Mouse (Mus musculus) stomach, embryonic 15.5 days (tissue): ENCODE results near the gene Ssrp1. TPM values are rescaled to one million over a fixed set of nuclear protein-coding genes. Genes with fewer than 3 reads are reported as not detected.

Experiments
- ATAC-seq: fragments of 200-750 bp; cut with Nextera tagmentation; 2 replicates; pipeline ENCODE4 v1.8.0; 2017; ENCODE audit warnings: low read depth, moderate number of reproducible peaks, moderate TSS enrichment; ENCODE audit not compliant: insufficient read depth, low FRiP score
- H3K27ac ChIP-seq: fragments of 300-500 bp; sonication (generic); 2 replicates; pipeline ENCODE4 v1.5.1; 2015; ENCODE audit warnings: mild to moderate bottlenecking, inconsistent platforms
- H3K27me3 ChIP-seq: fragments of 300-500 bp; sonication (generic); replicated peaks from 2 replicates; pipeline ENCODE4 v1.6.1; 2015; ENCODE audit warnings: inconsistent platforms
- H3K36me3 ChIP-seq: fragments of 300-500 bp; sonication (generic); 2 replicates; pipeline ENCODE4 v1.6.1; 2015; ENCODE audit warnings: inconsistent platforms
- H3K4me1 ChIP-seq: fragments of 300-500 bp; sonication (generic); 2 replicates; pipeline ENCODE4 v1.6.1; 2015; ENCODE audit warnings: inconsistent platforms
- H3K4me2 ChIP-seq: fragments of 300-500 bp; sonication (generic); 2 replicates; pipeline ENCODE4 v1.6.1; 2015; ENCODE audit warnings: mild to moderate bottlenecking, inconsistent platforms
- H3K4me3 ChIP-seq: fragments of 300-500 bp; sonication (generic); replicated peaks from 2 replicates; pipeline ENCODE4 v1.5.1; 2015; ENCODE audit warnings: inconsistent platforms
- H3K9ac ChIP-seq: fragments of 300-500 bp; sonication (generic); 2 replicates; pipeline ENCODE4 v1.6.1; 2015; ENCODE audit warnings: inconsistent platforms
- H3K9me3 ChIP-seq: fragments of 300-500 bp; sonication (generic); 2 replicates; pipeline ENCODE4 v1.6.1; 2016; ENCODE audit warnings: inconsistent platforms
- WGBS: fragments of 180-500 bp; shearing (Covaris S2); methylation state at CpG from one replicate; pipeline ENCODE4 v1.1.7; 2015; 5-methylcytosine and 5-hydroxymethylcytosine counted together
- polyA plus RNA-seq: library from polyadenylated mRNA; unstranded; fragments of >200 nt; fragmentation: Nextera tagmentation; extraction: Ambion mirVana; gene quantifications from 2 replicates; pipeline ENCODE4 v1.2.1, GENCODE M21; 2015

The Ssrp1 gene
- polyA plus RNA-seq, 1 experiment from 2014 or later = 242 TPM

DNA sequence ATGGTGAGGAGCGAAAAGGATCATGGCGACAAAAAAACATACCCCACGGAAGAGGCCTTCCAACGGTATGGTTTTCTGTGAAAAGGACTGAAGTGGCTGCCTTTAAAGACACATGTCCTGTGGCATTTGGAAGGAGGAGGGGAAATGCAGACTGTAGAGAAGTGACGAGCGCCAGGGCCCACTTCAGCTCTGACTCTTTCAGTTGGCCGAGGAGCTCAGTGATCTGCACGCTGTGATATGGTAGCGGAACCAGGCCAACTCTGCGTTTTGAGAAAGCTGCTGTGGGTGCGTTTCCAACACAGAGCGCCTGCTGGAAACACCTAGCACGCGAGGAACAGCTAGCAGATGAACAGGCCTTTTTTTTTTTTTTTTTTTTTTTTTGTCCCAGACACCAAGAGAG is 24.4 kb upstream of the Ssrp1 start:
- H3K27ac ChIP-seq = no peak overlapping the region
- no peaks in the 10 kb centered on the region for H3K36me3 ChIP-seq
- H3K27me3 ChIP-seq = no peaks in the 10 kb centered on the region
- 0 out of 2 replicates have a peak, but pooled peaks cover 6% of the 10 kb centered on the region for H3K4me1 ChIP-seq
- ATAC-seq = 0 out of 2 replicates have a peak, but pooled peaks have one; percentile 45
- H3K4me2 ChIP-seq = no peak overlapping the region
- 78% methylated on average over 14 of the region's 14 CpGs for WGBS
- H3K9ac ChIP-seq = no peak overlapping the region
- no peak overlapping the region for H3K4me3 ChIP-seq
- H3K9me3 ChIP-seq = no peaks in the 10 kb centered on the region

DNA sequence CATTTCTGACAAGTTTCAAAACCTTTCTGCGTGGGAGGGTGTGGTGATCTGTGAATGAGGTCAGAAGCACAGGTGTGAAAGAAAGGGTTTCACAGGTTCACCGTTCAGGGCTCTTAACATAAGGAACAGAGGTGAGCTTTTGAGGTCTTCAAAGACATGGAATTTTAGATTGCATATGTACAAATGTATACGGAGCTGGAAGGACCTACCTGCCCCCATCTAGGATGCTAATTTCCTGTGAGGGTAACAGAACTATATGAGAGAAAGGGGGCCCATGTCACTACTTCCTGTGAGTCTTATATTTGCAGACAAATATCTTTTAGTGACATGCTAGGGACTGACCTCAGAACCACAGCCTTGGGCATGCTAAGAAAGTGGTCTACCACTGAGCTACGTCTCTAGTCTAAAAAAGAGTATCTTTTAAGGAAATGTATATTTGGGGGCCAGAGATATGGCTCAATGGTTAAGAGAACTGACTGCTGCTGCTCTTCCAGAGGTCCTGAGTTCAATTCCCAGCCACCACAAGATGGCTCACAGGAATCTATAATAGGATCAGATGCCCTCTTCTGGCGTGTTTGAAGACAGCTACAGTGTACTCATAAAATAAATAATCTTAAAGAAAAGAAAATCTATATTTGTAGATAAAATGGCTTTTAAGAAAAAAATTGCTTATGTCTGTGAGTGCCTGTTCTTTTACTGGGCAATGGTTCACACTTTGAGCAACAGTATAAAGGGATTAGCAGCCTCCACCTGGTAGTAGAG is 23.0 kb upstream of the Ssrp1 start:
- Histone ChIP-seq H3K4me1 (0 out of 2 replicates have a peak, but pooled peaks cover 6% of the 10 kb centered on the region), H3K27me3 (no peaks in the 10 kb centered on the region), H3K9ac (no peak overlapping the region), H3K4me2 (no peak overlapping the region), H3K4me3 (no peak overlapping the region), H3K36me3 (no peaks in the 10 kb centered on the region), H3K9me3 (no peaks in the 10 kb centered on the region), H3K27ac (no peak overlapping the region)
- ATAC-seq = no peak
- WGBS = 69% methylated on average over 5 of the region's 5 CpGs

DNA sequence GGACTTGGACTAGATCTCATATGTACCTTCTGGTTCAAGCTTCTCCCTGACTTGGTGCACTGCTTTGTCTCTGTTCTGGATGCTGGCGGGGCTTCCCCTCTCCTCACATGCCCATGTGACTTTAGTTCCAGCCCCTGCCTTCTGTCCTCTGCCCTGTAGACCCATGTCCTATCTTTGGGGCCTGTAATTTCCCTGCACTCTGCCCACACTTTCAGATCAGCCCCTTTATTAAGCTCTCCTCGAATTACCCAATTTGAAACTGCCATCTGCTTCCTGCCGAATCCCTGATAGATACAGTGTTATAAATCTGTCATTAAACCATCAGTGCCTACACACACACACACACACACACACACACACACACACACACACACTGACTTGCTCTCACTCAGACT is 22.4 kb upstream of the Ssrp1 start:
- no peaks in the 10 kb centered on the region for H3K36me3 ChIP-seq
- H3K4me3 ChIP-seq = no peak overlapping the region
- H3K27me3 ChIP-seq = no peaks in the 10 kb centered on the region
- 49% methylated on average over 3 of the region's 3 CpGs for WGBS
- no peak overlapping the region for H3K9ac ChIP-seq
- no peak overlapping the region for H3K27ac ChIP-seq
- no peak for ATAC-seq
- no peak overlapping the region for H3K4me2 ChIP-seq
- no peaks in the 10 kb centered on the region for H3K9me3 ChIP-seq
- H3K4me1 ChIP-seq = 0 out of 2 replicates have a peak, but pooled peaks cover 6% of the 10 kb centered on the region

DNA sequence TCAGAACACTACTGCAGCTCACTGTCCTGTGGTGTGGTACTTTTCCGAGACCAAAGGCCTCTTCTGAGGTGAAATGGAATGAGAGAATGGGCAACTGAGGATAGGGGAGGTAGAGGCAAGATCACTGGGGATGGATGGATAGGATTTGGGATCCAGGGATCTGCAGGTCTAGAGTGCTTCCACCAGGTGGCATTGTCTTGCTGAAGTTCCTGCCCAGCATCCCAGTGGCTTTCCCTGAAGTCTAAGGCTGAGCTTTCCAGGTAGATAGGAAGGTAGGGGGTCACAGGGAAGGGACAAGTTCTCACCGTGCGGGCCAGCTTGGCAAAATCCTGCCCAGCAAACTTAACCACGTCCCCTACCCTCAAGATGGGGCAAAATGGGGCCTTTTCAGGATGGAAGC is 15.0 kb upstream of the Ssrp1 start:
- WGBS = 15% methylated on average over 4 of the region's 4 CpGs
- no peaks in the 10 kb centered on the region for H3K4me1 ChIP-seq
- H3K4me2 ChIP-seq = no peak overlapping the region
- no peak overlapping the region for H3K27ac ChIP-seq
- no peaks in the 10 kb centered on the region for H3K27me3 ChIP-seq
- no peak overlapping the region for H3K9ac ChIP-seq
- H3K4me3 ChIP-seq = no peak overlapping the region
- H3K36me3 ChIP-seq = no peaks in the 10 kb centered on the region
- H3K9me3 ChIP-seq = no peaks in the 10 kb centered on the region
- ATAC-seq = no peak

DNA sequence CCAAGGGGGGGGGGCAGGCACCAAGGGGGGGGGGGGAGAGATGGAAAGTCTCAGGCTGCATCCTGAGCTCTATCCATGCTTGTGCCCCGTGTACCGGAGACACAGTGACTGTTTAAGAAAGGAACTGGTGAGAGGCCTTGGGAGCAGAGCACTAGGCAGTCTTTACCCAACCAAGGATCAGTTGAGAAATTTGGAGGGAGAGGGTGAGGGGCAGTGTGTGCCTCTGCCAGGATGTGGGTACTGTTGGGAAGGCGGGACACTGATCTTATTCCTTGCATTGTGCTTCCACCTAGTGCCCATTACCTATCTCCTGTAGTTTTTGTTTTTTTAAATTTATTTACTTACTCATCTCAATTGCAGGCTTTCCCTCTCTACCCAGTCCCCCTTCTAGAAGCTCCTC is 10.9 kb upstream of the Ssrp1 start:
- no peak for ATAC-seq

DNA sequence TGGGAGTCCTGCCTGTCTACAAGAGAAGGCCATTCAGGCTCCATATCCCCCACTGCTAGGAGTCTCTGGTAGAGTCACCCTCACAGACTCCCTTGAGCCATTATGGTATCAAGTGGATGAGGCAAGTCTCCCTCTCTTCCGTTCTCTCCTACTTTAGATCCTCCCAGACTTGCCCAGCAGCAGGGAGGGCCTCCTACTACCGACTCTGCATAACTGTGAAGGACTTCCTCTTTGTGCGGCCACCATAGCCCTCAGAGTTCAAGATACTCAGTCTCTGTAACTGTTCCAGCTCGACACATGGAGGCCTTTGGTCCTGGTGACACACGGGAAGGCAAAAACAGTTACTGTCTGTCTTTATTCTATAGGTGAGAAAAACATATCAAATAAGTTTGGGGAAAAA is 9.8 kb upstream of the Ssrp1 start:
- Histone ChIP-seq H3K27me3 (no peaks in the 10 kb centered on the region), H3K4me3 (no peak overlapping the region)

More for the DNA sequence above, 10.9 kb upstream of the Ssrp1 start:
- H3K27ac ChIP-seq = no peak overlapping the region
- H3K4me1 ChIP-seq = no peaks in the 10 kb centered on the region
- no peaks in the 10 kb centered on the region for H3K36me3 ChIP-seq
- no peak overlapping the region for H3K4me2 ChIP-seq
- no peaks in the 10 kb centered on the region for H3K27me3 ChIP-seq
- 79% methylated on average over 3 of the region's 3 CpGs for WGBS
- no peak overlapping the region for H3K9ac ChIP-seq
- no peaks in the 10 kb centered on the region for H3K9me3 ChIP-seq
- no peak overlapping the region for H3K4me3 ChIP-seq

DNA sequence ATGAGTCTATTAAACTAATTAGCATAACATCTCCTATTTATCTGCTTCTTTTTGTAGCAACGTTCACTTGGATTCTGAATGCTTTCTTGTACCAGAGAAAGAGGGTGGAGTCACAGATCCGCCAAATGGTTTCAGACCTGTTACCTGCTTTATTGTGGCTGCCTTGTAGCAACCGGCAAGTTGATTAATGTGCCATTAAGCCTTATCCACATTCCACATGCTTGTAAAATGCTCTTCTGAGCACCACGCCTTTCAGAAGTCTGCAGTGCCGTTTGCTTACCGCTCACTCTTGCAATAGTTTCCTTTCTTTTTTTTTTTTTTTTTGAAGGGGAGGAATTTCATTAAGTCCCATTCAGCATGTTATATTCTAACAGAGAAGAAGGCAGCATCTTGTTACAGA is 7.1 kb upstream of the Ssrp1 start:
- Histone ChIP-seq H3K4me2 (no peak overlapping the region), H3K4me1 (no peaks in the 10 kb centered on the region), H3K27ac (no peak overlapping the region), H3K36me3 (no peaks in the 10 kb centered on the region), H3K9ac (no peak overlapping the region), H3K9me3 (no peaks in the 10 kb centered on the region), H3K4me3 (no peak overlapping the region), H3K27me3 (no peaks in the 10 kb centered on the region)
- WGBS = 20% methylated on average over 6 of the region's 6 CpGs
- ATAC-seq = no peak

More for the DNA sequence above, 9.8 kb upstream of the Ssrp1 start:
- no peak overlapping the region for H3K27ac ChIP-seq
- no peaks in the 10 kb centered on the region for H3K4me1 ChIP-seq
- 69% methylated on average over 5 of the region's 5 CpGs for whole genome bisulfite sequencing
- no peaks in the 10 kb centered on the region for H3K9me3 ChIP-seq
- no peak overlapping the region for H3K4me2 ChIP-seq
- H3K36me3 ChIP-seq = no peaks in the 10 kb centered on the region
- no peak for ATAC-seq
- no peak overlapping the region for H3K9ac ChIP-seq

DNA sequence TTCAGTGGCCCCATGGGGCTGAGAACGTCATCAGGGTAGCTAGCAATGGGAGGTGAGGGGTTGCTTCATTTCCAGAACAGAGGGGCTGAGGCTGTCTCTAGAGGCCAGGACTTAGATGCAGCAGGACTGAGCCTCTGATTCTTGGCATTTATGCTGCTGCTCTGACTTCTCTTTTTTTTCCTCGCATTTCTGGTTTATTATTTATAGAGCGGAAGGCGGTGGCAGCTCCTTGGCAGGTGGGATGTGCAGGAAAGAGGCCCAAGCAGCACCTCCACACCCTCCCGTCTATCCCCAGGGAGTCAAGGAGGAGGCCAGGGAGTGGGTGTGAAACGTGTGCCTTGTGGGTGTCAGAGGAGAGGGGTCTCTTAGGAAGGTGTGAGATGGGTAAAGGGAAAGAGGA is 6.0 kb upstream of the Ssrp1 start:
- ATAC-seq = no peak

DNA sequence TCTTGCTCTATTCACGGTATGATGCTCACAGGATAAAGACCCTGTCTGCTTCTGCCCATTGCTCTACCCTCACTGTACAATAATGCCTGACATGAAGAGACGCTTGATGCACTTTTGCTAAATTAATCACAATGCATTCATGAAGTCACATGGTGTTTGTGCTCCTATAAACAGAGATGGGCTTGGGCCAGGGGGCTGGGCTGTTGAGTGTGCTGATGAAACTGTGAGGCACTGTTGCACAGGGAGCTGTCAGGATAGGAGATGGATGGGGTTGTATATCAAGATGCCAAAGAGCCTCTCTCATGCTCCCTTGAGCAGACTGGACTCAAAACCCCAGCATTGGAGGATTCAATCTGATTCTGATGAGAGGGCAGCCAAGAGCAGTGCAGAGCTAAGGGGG is 3.9 kb upstream of the Ssrp1 start:
- Histone ChIP-seq H3K27ac (no peak overlapping the region), H3K9me3 (no peaks in the 10 kb centered on the region), H3K27me3 (no peaks in the 10 kb centered on the region), H3K9ac (no peak overlapping the region), H3K4me2 (no peak overlapping the region), H3K36me3 (no peaks in the 10 kb centered on the region), H3K4me3 (no peak overlapping the region), H3K4me1 (peaks cover 6% of the 10 kb centered on the region; the same call in 1 of the 2 replicates)
- 64% methylated on average over 2 of the region's 2 CpGs for WGBS
- ATAC-seq = no peak

More for the DNA sequence above, 6.0 kb upstream of the Ssrp1 start:
- Histone ChIP-seq H3K27ac (no peak overlapping the region), H3K9me3 (no peaks in the 10 kb centered on the region), H3K9ac (no peak overlapping the region), H3K36me3 (no peaks in the 10 kb centered on the region), H3K4me2 (no peak overlapping the region), H3K4me3 (no peak overlapping the region), H3K4me1 (no peaks in the 10 kb centered on the region), H3K27me3 (no peaks in the 10 kb centered on the region)
- 52% methylated on average over 6 of the region's 6 CpGs for WGBS

DNA sequence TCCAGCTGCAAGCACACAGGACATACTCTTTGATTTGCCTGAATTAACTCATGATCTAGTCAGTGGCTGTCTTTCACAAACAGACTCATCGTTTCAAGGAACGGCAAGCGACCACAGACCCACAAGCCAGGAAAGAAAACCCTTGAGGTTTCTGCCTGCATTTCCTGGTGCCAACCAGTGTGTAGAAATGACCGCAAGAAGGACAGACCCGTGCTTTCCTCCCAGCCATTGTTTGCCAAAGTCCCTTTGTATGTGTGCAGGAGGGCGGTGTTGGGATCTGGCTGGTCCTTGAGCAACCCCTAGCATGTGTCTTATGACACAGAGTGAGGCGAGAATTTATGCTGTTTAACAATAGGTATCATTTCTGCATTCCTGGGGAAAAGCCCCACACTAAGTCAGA is 2.9 kb upstream of the Ssrp1 start:
- H3K27me3 ChIP-seq = no peaks in the 10 kb centered on the region
- no peak overlapping the region for H3K4me2 ChIP-seq
- 68% methylated on average over 7 of the region's 7 CpGs for WGBS
- H3K9me3 ChIP-seq = no peaks in the 10 kb centered on the region
- peaks cover 9% of the 10 kb centered on the region; the same call in 1 of the 2 replicates for H3K4me1 ChIP-seq
- no peak overlapping the region for H3K4me3 ChIP-seq
- no peak for ATAC-seq
- no peaks in the 10 kb centered on the region for H3K36me3 ChIP-seq
- H3K9ac ChIP-seq = no peak overlapping the region
- no peak overlapping the region for H3K27ac ChIP-seq

DNA sequence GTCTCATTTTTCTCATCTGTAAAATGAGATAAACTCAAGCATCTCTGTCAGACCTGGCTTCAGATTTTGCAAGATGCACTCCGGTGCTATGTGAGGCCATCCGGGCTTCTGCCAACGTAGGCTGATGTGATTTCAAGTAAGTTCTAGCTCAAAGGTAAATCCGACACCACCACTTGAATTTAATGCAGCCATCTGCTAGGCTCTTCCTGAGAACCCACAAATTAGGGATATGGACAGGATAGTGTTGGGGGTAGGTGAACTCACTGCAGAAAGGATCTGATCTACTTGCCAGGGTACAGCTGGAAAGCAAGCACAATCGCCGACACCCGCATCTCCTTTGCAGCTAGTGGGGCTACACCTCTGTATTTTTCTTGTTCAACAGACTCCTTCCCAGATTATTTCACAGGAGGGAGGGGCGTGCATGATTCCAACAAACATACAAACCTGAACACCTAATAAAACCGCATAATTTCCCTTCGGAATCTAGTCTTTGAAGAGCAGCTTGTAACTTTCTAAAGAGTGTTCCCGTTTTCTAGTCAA is 457 bp upstream of the Ssrp1 start:
- H3K9me3 ChIP-seq = no peaks in the 10 kb centered on the region
- peak overlapping the region; percentile 78 for H3K4me2 ChIP-seq
- ATAC-seq = peak; percentile 29; the same call in 1 of the 2 replicates
- WGBS = 7% methylated on average over 11 of the region's 11 CpGs
- peaks cover 13% of the 10 kb centered on the region; the same call in 1 of the 2 replicates for H3K4me1 ChIP-seq
- H3K36me3 ChIP-seq = peaks cover 24% of the 10 kb centered on the region
- H3K9ac ChIP-seq = peak overlapping the region; percentile 97; the same call in 1 of the 2 replicates
- H3K27me3 ChIP-seq = no peaks in the 10 kb centered on the region
- peak overlapping the region; percentile 81; the same call in 1 of the 2 replicates for H3K27ac ChIP-seq
- peak overlapping the region; percentile 84 for H3K4me3 ChIP-seq

DNA sequence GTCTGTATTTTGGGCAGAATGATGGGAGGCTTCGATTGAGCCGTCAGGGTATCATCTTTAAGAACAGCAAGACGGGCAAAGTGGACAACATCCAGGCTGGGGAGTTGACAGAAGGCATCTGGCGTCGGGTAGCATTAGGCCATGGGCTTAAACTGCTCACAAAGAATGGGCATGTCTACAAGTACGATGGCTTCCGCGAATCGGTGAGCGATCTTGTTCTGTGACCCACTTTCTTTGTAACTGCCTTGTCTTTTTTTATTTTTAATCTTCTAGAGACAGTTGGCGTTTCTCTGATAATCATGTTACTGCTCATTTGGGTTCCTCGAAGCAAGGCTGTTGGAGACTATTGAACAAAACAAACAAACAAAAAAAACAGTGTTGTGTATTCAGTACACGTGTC is 1.3 kb downstream of the Ssrp1 start:
- 74% methylated on average over 13 of the region's 13 CpGs for WGBS
- H3K27ac ChIP-seq = no peak overlapping the region
- peak overlapping the region; percentile 78 for H3K4me2 ChIP-seq
- no peak for ATAC-seq
- H3K4me1 ChIP-seq = peaks cover 13% of the 10 kb centered on the region; the same call in 1 of the 2 replicates
- H3K27me3 ChIP-seq = no peaks in the 10 kb centered on the region
- H3K36me3 ChIP-seq = peaks cover 41% of the 10 kb centered on the region
- H3K9me3 ChIP-seq = no peaks in the 10 kb centered on the region
- H3K4me3 ChIP-seq = peak overlapping the region; percentile 84
- H3K9ac ChIP-seq = peak overlapping the region; percentile 97; the same call in 1 of the 2 replicates
